Mouse (Mus musculus): ENCODE measurements around the gene Rgl1.

DNA sequence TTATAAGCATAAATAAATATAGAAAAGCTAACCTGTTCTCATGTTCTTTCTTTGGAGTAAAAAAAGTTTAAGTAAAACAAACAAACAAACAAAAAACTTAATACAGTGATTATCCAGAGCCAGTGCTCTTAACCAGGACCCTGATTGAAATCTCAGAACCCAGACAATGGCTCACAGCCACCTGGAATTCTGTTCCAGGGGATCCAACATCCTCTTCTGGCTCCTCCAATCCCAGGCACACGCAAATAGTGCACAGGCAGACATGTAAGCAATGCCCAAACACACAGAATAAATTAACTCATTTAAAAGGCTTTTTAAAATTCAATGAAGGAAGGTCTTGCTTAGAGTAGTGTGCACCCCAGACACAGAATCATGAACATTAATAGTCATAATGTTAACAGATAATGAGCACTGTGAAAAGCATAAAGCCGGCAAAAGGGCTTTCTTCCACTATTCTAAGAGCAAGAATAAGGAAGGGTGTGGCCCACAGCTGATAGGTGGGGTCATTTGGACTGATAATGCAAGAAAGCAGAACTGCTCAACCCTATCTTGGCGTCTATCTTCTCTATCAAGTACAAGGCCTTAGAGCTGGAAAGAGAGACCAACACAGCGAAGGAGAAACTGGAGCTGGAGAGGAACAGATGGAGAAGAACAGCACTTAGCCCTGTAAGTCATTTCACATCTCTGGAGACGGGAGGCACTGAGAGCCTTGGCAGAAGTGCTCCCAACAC is 160.1 kb downstream of the Rgl1 start:
- no peak for TF ChIP-seq CTCF (IDR thresholded peaks at IDR 0.05; ENCODE audit: low read depth)
- TF ChIP-seq EP300 (optimal IDR thresholded peaks at IDR 0.05) = no peak

Measured in stomach, postnatal 0 days (tissue).